Mouse (Mus musculus) intestine, postnatal 0 days (tissue): ENCODE data around the gene Timm8a2. TPM values are rescaled to one million over a fixed set of nuclear protein-coding genes. Genes with fewer than 3 reads are reported as not detected.

Experiments
- ATAC-seq: fragments of 200-750 bp; cut with Nextera tagmentation; 2 replicates; pipeline ENCODE4 v1.8.0; 2017; ENCODE audit warnings: mild to moderate bottlenecking, moderate TSS enrichment, moderate library complexity
- H3K27ac ChIP-seq: fragments of 300-500 bp; sonication (generic); 2 replicates; pipeline ENCODE4 v1.5.1; 2014; ENCODE audit warnings: mild to moderate bottlenecking, low read depth, low read length, moderate library complexity
- H3K27me3 ChIP-seq: fragments of 300-500 bp; sonication (generic); replicated peaks from 2 replicates; pipeline ENCODE4 v1.6.1; 2014; ENCODE audit warnings: low read length, mixed read lengths; ENCODE audit not compliant: control insufficient read depth, insufficient read depth
- H3K36me3 ChIP-seq: fragments of 300-500 bp; sonication (generic); 2 replicates; pipeline ENCODE4 v1.6.1; 2014; ENCODE audit warnings: mild to moderate bottlenecking, moderate library complexity; ENCODE audit not compliant: control insufficient read depth, insufficient read depth
- H3K4me1 ChIP-seq: fragments of 300-500 bp; sonication (generic); replicated peaks from 2 replicates; pipeline ENCODE4 v1.6.1; 2014; ENCODE audit warnings: antibody characterized with exemption, low read length, mixed read lengths; ENCODE audit not compliant: control insufficient read depth, insufficient read depth
- H3K4me2 ChIP-seq: fragments of 300-500 bp; sonication (generic); replicated peaks from 2 replicates; pipeline ENCODE4 v1.6.1; 2014; ENCODE audit warnings: low read depth, mild to moderate bottlenecking, moderate library complexity
- H3K4me3 ChIP-seq: fragments of 300-500 bp; sonication (generic); 2 replicates; pipeline ENCODE4 v1.5.1; 2014; ENCODE audit warnings: low read depth, low read length
- H3K9ac ChIP-seq: fragments of 300-500 bp; sonication (generic); 2 replicates; pipeline ENCODE4 v1.6.1; 2014; ENCODE audit warnings: mild to moderate bottlenecking, low read depth, low read length
- H3K9me3 ChIP-seq: fragments of 300-500 bp; sonication (generic); 2 replicates; pipeline ENCODE4 v1.6.1; 2016; ENCODE audit warnings: mixed run types; ENCODE audit not compliant: control insufficient read depth
- CTCF ChIP-seq: sonication (generic); IDR thresholded peaks from 2 replicates; pipeline ENCODE4 v1.5.1; 2016; ENCODE audit warnings: low read depth, mild to moderate bottlenecking, control low read depth, antibody characterized with exemption, moderate library complexity
- WGBS: fragments of 180-500 bp; shearing (Covaris S2); extraction: QIAGEN DNeasy Blood & Tissue Kit; methylation state at CpG from one replicate; pipeline ENCODE4 v1.1.7; 2014; 5-methylcytosine and 5-hydroxymethylcytosine counted together
- polyA plus RNA-seq: library from polyadenylated mRNA; unstranded; fragments of >200 nt; fragmentation: Nextera tagmentation; extraction: Ambion mirVana; gene quantifications from 2 replicates; pipeline ENCODE4 v1.2.1, GENCODE M21; 2015

Gene Timm8a2
- polyA plus RNA-seq, 1 experiment from 2014 or later, result not detected

GRCm38 (mm10) chr14:122029851-122030250, 4.6 kb upstream of the Timm8a2 start:
- no peak overlapping the region for H3K9ac ChIP-seq
- no peak for TF ChIP-seq CTCF
- H3K4me3 ChIP-seq, result no peak overlapping the region
- no peaks in the 10 kb centered on the region for H3K27me3 ChIP-seq
- ATAC-seq, result no peak
- WGBS, result 77% methylated on average over 4 of the region's 4 CpGs
- no peaks in the 10 kb centered on the region for H3K9me3 ChIP-seq
- H3K4me2 ChIP-seq, result no peak overlapping the region
- no peak overlapping the region for H3K27ac ChIP-seq
- H3K4me1 ChIP-seq, result no peaks in the 10 kb centered on the region; the same call in 1 of the 2 replicates
- H3K36me3 ChIP-seq, result no peaks in the 10 kb centered on the region

GRCm38 (mm10) chr14:122032045-122032444, 2.4 kb upstream of the Timm8a2 start:
- Histone ChIP-seq H3K36me3 (no peaks in the 10 kb centered on the region), H3K27me3 (no peaks in the 10 kb centered on the region), H3K9ac (no peak overlapping the region), H3K4me1 (no peaks in the 10 kb centered on the region; the same call in 1 of the 2 replicates), H3K27ac (no peak overlapping the region), H3K4me2 (no peak overlapping the region), H3K9me3 (no peaks in the 10 kb centered on the region), H3K4me3 (no peak overlapping the region)
- WGBS, result 74% methylated on average over 2 of the region's 2 CpGs
- no peak for TF ChIP-seq CTCF
- ATAC-seq, result no peak

DNA sequence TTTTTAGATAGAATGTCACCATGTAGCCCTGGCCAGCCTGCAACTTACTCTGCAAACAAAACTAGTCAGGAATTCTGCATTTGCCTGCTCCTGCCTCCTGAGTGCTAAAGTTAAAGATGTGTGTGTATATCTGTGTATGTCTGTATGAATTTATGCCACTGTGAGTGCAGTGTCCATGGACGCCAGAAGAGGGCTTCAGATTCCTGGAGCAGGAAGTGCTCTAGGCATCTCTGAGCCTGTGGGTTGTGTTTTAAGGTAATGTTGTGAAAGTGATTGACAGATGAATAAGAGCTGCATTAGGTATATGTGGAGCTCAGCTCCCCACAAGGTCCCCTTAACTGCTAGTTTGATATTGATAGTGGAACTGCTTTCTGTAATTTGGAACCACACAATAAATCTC, 707 bp downstream of the Timm8a2 start:
- 97% methylated on average over 1 of the region's 1 CpGs for WGBS
- no peaks in the 10 kb centered on the region for H3K4me1 ChIP-seq
- no peak for ATAC-seq
- H3K4me3 ChIP-seq, result no peak overlapping the region
- no peaks in the 10 kb centered on the region for H3K27me3 ChIP-seq
- H3K9ac ChIP-seq, result no peak overlapping the region
- H3K36me3 ChIP-seq, result no peaks in the 10 kb centered on the region
- no peaks in the 10 kb centered on the region for H3K9me3 ChIP-seq
- no peak overlapping the region for H3K27ac ChIP-seq
- no peak for TF ChIP-seq CTCF
- H3K4me2 ChIP-seq, result no peak overlapping the region

DNA sequence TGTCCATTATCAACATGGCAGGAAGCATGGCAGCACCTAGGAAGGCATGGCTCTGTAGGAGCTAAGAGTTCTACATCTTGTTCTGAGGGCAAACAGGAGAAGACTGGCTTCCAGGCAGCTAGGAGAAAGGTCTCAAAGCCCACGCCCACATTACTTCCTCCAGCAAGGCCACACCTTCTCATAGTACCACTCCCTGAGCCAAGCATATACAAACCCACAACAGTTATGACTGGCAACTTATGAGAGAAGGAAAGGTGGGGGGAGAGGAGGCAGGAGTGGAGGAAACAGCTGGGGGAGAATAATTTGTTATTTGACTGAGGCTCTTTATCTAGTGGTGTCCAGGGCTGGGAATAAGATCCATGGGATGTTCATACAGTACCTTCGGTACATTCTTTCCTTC, 1.4 kb downstream of the Timm8a2 start:
- H3K27me3 ChIP-seq, result no peaks in the 10 kb centered on the region
- no peaks in the 10 kb centered on the region for H3K9me3 ChIP-seq
- no peak overlapping the region for H3K4me3 ChIP-seq
- no peak overlapping the region for H3K27ac ChIP-seq
- WGBS, result 74% methylated on average over 2 of the region's 2 CpGs
- no peak overlapping the region for H3K4me2 ChIP-seq
- TF ChIP-seq CTCF, result no peak
- ATAC-seq, result peak; percentile 59; the same call in 1 of the 2 replicates
- H3K36me3 ChIP-seq, result no peaks in the 10 kb centered on the region
- H3K4me1 ChIP-seq, result no peaks in the 10 kb centered on the region
- H3K9ac ChIP-seq, result no peak overlapping the region

- H3K27me3 ChIP-seq, result no peaks in the 10 kb centered on the region
- H3K4me3 ChIP-seq, result no peak overlapping the region
- no peak for ATAC-seq
- no peak overlapping the region for H3K4me2 ChIP-seq
- no peak overlapping the region for H3K27ac ChIP-seq
- H3K36me3 ChIP-seq, result no peaks in the 10 kb centered on the region
- WGBS, result 87% methylated on average over 13 of the region's 13 CpGs
- H3K9ac ChIP-seq, result no peak overlapping the region
- no peaks in the 10 kb centered on the region for H3K4me1 ChIP-seq
- no peaks in the 10 kb centered on the region for H3K9me3 ChIP-seq
- TF ChIP-seq CTCF, result no peak
Measured at GRCm38 (mm10) chr14:122038874-122039647, 4.6 kb downstream of the Timm8a2 start.

DNA sequence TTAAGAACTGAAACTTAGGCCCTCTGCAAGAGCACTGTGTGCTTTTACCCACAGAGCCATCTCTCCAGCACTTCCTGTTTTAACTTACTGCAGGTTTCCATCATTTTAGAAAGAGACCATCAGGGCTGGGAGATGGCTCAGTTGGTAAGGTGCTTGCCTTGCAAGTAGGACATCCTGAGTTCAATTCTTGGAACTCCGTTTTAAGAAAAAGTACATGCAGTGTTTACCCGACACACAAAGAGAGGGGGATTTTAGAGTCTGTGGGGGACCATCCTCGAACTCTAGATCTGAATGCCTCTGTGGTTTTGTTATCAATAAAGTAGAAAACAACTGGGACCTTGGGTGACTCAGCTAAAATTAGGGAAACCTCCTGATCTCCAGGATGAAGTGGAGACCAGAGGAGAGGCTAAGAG, 6.9 kb downstream of the Timm8a2 start:
- Histone ChIP-seq H3K4me2 (no peak overlapping the region), H3K36me3 (no peaks in the 10 kb centered on the region), H3K4me3 (no peak overlapping the region), H3K9me3 (no peaks in the 10 kb centered on the region), H3K4me1 (no peaks in the 10 kb centered on the region), H3K27ac (no peak overlapping the region), H3K9ac (no peak overlapping the region), H3K27me3 (no peaks in the 10 kb centered on the region)
- 93% methylated on average over 3 of the region's 3 CpGs for WGBS
- TF ChIP-seq CTCF, result no peak
- no peak for ATAC-seq
